Mouse (Mus musculus) liver, adult 2 months (tissue): ENCODE data around the gene Afg1l.

Source experiments
- CTCF ChIP-seq: fragments of 200-500 bp; IDR thresholded peaks from 2 replicates; pipeline ENCODE4 v1.5.1; 2011; ENCODE audit warnings: low read depth, low read length, control low read depth
- POLR2A ChIP-seq: fragments of 200-500 bp; IDR thresholded peaks from 2 replicates; pipeline ENCODE4 v1.6.1; 2011; ENCODE audit warnings: low read length, control low read depth; ENCODE audit not compliant: insufficient read depth; ENCODE audit errors: extremely low read depth

- TF ChIP-seq CTCF (no peak), POLR2A (no peak)
Observed at GRCm38 (mm10) chr10:42417530-42418174, 60.7 kb downstream of the Afg1l start.
